Mouse (Mus musculus) kidney, embryonic 15.5 days (tissue): ENCODE measurements around the gene Rho. TPM values are rescaled to one million over a fixed set of nuclear protein-coding genes. Genes with fewer than 3 reads are reported as not detected.

Experiments used
- ATAC-seq: fragments of 200-750 bp; cut with Nextera tagmentation; replicated peaks from 2 replicates; pipeline ENCODE4 v1.8.0; 2017; ENCODE audit warnings: moderate TSS enrichment; ENCODE audit not compliant: low FRiP score
- H3K27ac ChIP-seq: fragments of 300-500 bp; sonication (generic); 2 replicates; pipeline ENCODE4 v1.5.1; 2015; ENCODE audit warnings: mild to moderate bottlenecking, inconsistent platforms
- H3K27me3 ChIP-seq: fragments of 300-500 bp; sonication (generic); 2 replicates; pipeline ENCODE4 v1.6.1; 2015; ENCODE audit warnings: inconsistent platforms
- H3K36me3 ChIP-seq: fragments of 300-500 bp; sonication (generic); 2 replicates; pipeline ENCODE4 v1.6.1; 2015; ENCODE audit warnings: inconsistent platforms
- H3K4me1 ChIP-seq: fragments of 300-500 bp; sonication (generic); 2 replicates; pipeline ENCODE4 v1.6.1; 2015; ENCODE audit warnings: inconsistent platforms
- H3K4me2 ChIP-seq: fragments of 300-500 bp; sonication (generic); 2 replicates; pipeline ENCODE4 v1.6.1; 2015; ENCODE audit warnings: moderate library complexity, mild to moderate bottlenecking, inconsistent platforms
- H3K4me3 ChIP-seq: fragments of 300-500 bp; sonication (generic); replicated peaks from 2 replicates; pipeline ENCODE4 v1.5.1; 2015; ENCODE audit warnings: mild to moderate bottlenecking, inconsistent platforms
- H3K9ac ChIP-seq: fragments of 300-500 bp; sonication (generic); 2 replicates; pipeline ENCODE4 v1.6.1; 2015; ENCODE audit warnings: mild to moderate bottlenecking, inconsistent platforms
- H3K9me3 ChIP-seq: fragments of 300-500 bp; sonication (generic); replicated peaks from 2 replicates; pipeline ENCODE4 v1.6.1; 2016; ENCODE audit warnings: inconsistent platforms
- WGBS: fragments of 180-500 bp; shearing (Covaris S2); methylation state at CpG from one replicate; pipeline ENCODE4 v1.1.7; 2015; ENCODE audit warnings: mixed read lengths; 5-methylcytosine and 5-hydroxymethylcytosine counted together
- polyA plus RNA-seq: library from polyadenylated mRNA; unstranded; fragments of >200 nt; fragmentation: Nextera tagmentation; extraction: Ambion mirVana; gene quantifications from 2 replicates; pipeline ENCODE4 v1.2.1, GENCODE M21; 2015

The Rho gene
- polyA plus RNA-seq, 1 experiment from 2014 or later = 0.14 TPM

GRCm38 (mm10) chr6:115901489-115901931 lies 30.0 kb upstream of the Rho start:
- Histone ChIP-seq H3K27ac (peak overlapping the region; percentile 37), H3K4me3 (no peak overlapping the region), H3K4me2 (no peak overlapping the region), H3K9me3 (no peaks in the 10 kb centered on the region), H3K27me3 (no peaks in the 10 kb centered on the region), H3K4me1 (peaks cover 13% of the 10 kb centered on the region), H3K36me3 (peaks cover 53% of the 10 kb centered on the region), H3K9ac (no peak overlapping the region)
- WGBS = 67% methylated on average over 8 of the region's 8 CpGs
- no peak for ATAC-seq

DNA sequence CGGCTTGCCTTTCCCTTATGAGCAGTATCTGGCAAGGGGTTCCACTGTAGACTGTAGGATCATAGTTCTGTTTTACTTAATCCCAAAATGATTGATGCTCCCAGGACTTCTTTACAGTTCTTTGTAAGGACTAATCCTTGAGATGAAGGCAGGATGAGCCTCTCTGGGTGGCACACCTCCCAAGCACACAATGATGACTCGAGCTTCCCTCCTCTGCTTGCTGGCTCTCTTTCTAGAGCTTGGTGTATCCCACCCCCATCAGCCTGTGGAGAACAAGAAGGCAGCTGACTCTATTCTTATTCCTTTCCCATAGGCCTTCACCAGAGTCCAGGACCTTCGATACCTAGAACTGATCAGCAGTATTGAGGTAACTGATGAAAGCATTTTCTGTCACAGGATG lies 29.0 kb upstream of the Rho start:
- H3K27ac ChIP-seq = peak overlapping the region; percentile 37; the same call in 1 of the 2 replicates
- no peak overlapping the region for H3K4me3 ChIP-seq
- H3K36me3 ChIP-seq = peaks cover 63% of the 10 kb centered on the region
- H3K9me3 ChIP-seq = no peaks in the 10 kb centered on the region
- no peak overlapping the region for H3K4me2 ChIP-seq
- peaks cover 16% of the 10 kb centered on the region for H3K4me1 ChIP-seq
- H3K27me3 ChIP-seq = no peaks in the 10 kb centered on the region
- ATAC-seq = no peak
- no peak overlapping the region for H3K9ac ChIP-seq
- 91% methylated on average over 3 of the region's 3 CpGs for WGBS

DNA sequence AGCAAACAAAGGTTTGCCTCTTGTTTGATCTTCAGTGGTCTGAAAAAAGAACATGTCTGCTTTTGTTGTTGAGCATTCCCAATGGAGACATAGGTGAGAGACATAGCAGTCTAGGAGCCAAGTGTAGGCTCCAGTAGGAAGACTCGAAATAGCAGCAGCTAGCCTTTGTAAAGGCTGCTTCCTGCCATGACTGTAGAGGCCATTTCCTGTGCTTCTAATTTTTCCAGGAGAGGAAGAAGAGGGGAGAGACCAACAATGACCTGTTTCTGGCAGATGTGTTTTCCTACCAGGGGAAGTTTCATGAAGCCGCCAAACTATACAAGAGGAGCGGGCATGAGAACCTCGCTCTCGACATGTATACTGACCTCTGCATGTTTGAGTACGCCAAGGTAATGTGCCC lies 26.0 kb upstream of the Rho start:
- H3K36me3 ChIP-seq = peaks cover 55% of the 10 kb centered on the region
- no peak overlapping the region for H3K4me2 ChIP-seq
- no peaks in the 10 kb centered on the region for H3K9me3 ChIP-seq
- no peak overlapping the region for H3K9ac ChIP-seq
- ATAC-seq = no peak
- WGBS = 82% methylated on average over 6 of the region's 6 CpGs
- H3K27me3 ChIP-seq = no peaks in the 10 kb centered on the region
- H3K27ac ChIP-seq = peak overlapping the region; percentile 76; the same call in 1 of the 2 replicates
- H3K4me1 ChIP-seq = peaks cover 41% of the 10 kb centered on the region
- H3K4me3 ChIP-seq = no peak overlapping the region

DNA sequence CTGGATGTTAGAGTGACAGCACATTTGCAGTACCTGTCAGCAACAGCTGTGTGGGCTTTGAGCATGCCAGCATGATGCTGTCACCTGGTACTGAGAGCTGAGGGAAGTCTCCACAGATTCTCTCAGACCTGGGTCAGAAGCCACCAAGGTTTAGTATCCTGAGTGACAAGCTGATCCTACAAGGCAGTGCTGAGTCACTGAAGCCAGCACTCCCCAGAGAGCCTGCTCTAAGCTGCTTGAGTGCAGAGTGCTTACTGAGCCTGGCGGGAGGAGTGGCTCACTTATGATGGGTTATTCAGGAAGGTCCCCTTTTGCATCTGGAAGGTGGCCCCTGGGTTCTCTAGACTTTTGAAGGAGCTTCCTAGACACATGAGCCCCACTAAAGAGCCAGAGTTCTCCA lies 25.1 kb upstream of the Rho start:
- no peak for ATAC-seq

GRCm38 (mm10) chr6:115906871-115907270 lies 24.7 kb upstream of the Rho start:
- H3K4me1 ChIP-seq = peaks cover 43% of the 10 kb centered on the region
- H3K9ac ChIP-seq = no peak overlapping the region
- 59% methylated on average over 2 of the region's 2 CpGs for WGBS
- H3K27ac ChIP-seq = 0 out of 2 replicates have a peak overlapping the region, but pooled peaks have one; percentile 2
- H3K36me3 ChIP-seq = peaks cover 59% of the 10 kb centered on the region
- no peak for ATAC-seq
- no peaks in the 10 kb centered on the region for H3K27me3 ChIP-seq
- H3K4me3 ChIP-seq = no peak overlapping the region
- H3K4me2 ChIP-seq = no peak overlapping the region
- no peaks in the 10 kb centered on the region for H3K9me3 ChIP-seq

More for the DNA sequence above, 25.1 kb upstream of the Rho start:
- Histone ChIP-seq H3K9ac (no peak overlapping the region), H3K4me1 (peaks cover 47% of the 10 kb centered on the region), H3K4me3 (no peak overlapping the region), H3K27ac (0 out of 2 replicates have a peak overlapping the region, but pooled peaks have one; percentile 2), H3K4me2 (no peak overlapping the region), H3K27me3 (no peaks in the 10 kb centered on the region), H3K9me3 (no peaks in the 10 kb centered on the region), H3K36me3 (peaks cover 59% of the 10 kb centered on the region)
- 78% methylated on average over 1 of the region's 1 CpGs for WGBS

DNA sequence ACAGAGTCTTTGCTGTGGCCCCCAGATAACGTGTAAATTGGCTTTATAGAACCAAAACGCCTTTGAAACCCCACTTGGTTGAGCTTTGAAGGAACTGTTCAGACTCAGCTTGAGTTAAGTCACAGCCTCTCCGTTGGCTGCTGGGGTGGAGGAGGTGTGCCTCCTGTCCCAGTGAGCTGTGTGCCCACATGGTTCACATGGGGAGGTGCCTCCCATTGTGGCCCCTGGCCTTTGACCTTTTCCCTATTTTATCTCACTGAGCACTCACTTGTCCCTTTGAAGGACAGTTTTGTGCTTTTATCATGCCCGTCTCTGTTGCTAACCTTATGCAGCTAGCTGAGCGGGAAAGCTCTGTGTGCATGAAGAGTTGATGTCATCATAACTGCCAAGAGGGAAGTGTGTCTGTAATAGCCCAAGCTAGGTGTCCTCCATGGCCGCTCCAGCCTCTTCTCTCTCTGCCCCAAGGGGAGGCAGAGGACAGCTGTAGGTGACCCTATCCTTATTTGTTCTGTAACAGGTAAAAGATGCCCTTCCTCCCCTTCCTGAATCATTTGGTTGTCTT lies 23.0 kb upstream of the Rho start:
- no peak overlapping the region for H3K4me2 ChIP-seq
- no peak for ATAC-seq
- H3K9me3 ChIP-seq = no peaks in the 10 kb centered on the region
- whole genome bisulfite sequencing = 54% methylated on average over 6 of the region's 6 CpGs
- H3K27me3 ChIP-seq = no peaks in the 10 kb centered on the region
- H3K4me1 ChIP-seq = peaks cover 50% of the 10 kb centered on the region
- no peak overlapping the region for H3K9ac ChIP-seq
- no peak overlapping the region for H3K4me3 ChIP-seq
- H3K36me3 ChIP-seq = peaks cover 49% of the 10 kb centered on the region
- H3K27ac ChIP-seq = peak overlapping the region; percentile 60

GRCm38 (mm10) chr6:115909052-115909451 lies 22.5 kb upstream of the Rho start:
- H3K27ac ChIP-seq = peak overlapping the region; percentile 60
- peaks cover 48% of the 10 kb centered on the region for H3K36me3 ChIP-seq
- ATAC-seq = no peak
- WGBS = 68% methylated on average over 3 of the region's 3 CpGs
- no peaks in the 10 kb centered on the region for H3K9me3 ChIP-seq
- H3K27me3 ChIP-seq = no peaks in the 10 kb centered on the region
- H3K4me3 ChIP-seq = no peak overlapping the region
- no peak overlapping the region for H3K4me2 ChIP-seq
- H3K9ac ChIP-seq = no peak overlapping the region
- peaks cover 55% of the 10 kb centered on the region for H3K4me1 ChIP-seq

DNA sequence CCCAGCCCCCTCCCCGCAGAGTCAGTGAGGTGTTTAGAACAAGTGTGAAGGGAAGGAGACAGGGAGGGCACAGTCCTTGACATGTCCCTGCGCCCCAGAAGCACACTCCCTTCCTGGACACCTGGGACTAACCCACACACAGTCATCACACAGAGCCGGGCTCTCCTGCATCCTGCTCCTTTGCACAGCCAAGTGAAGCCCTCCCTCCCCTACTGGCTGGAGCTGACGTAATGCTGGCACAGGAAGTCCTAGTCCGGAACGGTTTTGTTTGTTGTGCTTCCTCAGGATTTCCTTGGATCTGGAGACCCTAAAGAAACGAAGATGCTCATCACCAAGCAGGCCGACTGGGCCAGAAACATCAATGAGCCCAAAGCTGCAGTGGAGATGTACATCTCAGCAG lies 21.6 kb upstream of the Rho start:
- Histone ChIP-seq H3K4me2 (no peak overlapping the region), H3K36me3 (peaks cover 44% of the 10 kb centered on the region), H3K27me3 (no peaks in the 10 kb centered on the region), H3K4me3 (no peak overlapping the region), H3K9me3 (no peaks in the 10 kb centered on the region), H3K27ac (peak overlapping the region; percentile 74), H3K9ac (no peak overlapping the region), H3K4me1 (peaks cover 64% of the 10 kb centered on the region)
- peak; percentile 61 for ATAC-seq
- WGBS = 46% methylated on average over 8 of the region's 8 CpGs

DNA sequence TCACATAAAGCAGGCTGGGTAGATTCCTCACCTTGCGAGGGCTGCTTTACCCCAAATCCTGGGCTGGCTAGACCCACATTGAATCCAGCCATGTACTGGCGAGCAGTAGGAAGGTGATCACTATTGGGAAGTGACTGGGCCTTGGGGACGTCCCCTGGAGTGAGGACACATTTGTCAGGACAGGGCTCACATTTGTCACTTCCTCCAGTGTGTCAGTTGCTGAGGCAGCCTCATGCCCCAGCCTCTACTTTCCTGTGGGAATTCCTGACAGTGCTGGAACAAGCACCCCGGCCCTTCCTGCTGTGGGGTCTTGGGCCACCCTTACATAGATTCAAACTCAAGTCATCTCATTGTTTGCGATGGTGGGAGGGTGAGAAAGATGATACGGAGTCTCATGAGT lies 19.8 kb upstream of the Rho start:
- Histone ChIP-seq H3K9me3 (no peaks in the 10 kb centered on the region), H3K27ac (peak overlapping the region; percentile 28; the same call in 1 of the 2 replicates)

DNA sequence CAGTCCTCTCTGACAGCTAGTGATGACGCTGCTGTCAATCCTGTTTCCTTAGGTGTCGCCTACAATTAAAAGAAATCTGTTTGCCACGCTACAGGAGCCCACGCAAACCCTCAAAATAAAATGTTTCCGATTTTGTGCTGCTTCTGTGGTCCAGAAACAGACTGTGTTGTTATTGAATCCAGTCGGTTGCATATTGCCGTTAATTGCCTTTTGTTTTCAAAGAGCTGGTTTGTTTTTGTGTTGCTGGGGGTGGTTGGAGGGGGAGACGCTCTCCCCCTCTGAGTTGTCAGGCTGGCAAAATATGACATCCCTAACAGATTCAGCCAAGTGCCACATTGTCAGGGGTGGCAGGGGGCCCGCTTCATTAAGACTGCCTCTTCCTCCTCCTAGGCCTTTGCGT lies 18.1 kb upstream of the Rho start:
- peaks cover 23% of the 10 kb centered on the region for H3K36me3 ChIP-seq
- H3K4me3 ChIP-seq = no peak overlapping the region
- 78% methylated on average over 10 of the region's 10 CpGs for WGBS
- peaks cover 71% of the 10 kb centered on the region for H3K4me1 ChIP-seq
- no peak for ATAC-seq
- H3K27ac ChIP-seq = no peak overlapping the region
- no peaks in the 10 kb centered on the region for H3K27me3 ChIP-seq
- no peaks in the 10 kb centered on the region for H3K9me3 ChIP-seq
- H3K4me2 ChIP-seq = no peak overlapping the region
- no peak overlapping the region for H3K9ac ChIP-seq

More for the DNA sequence above, 19.8 kb upstream of the Rho start:
- H3K27me3 ChIP-seq = no peaks in the 10 kb centered on the region
- no peak for ATAC-seq
- H3K36me3 ChIP-seq = peaks cover 29% of the 10 kb centered on the region
- no peak overlapping the region for H3K4me2 ChIP-seq
- H3K9ac ChIP-seq = no peak overlapping the region
- peaks cover 76% of the 10 kb centered on the region for H3K4me1 ChIP-seq
- H3K4me3 ChIP-seq = no peak overlapping the region
- WGBS = 74% methylated on average over 6 of the region's 6 CpGs

GRCm38 (mm10) chr6:115914511-115915202 lies 16.9 kb upstream of the Rho start:
- no peak overlapping the region for H3K27ac ChIP-seq
- H3K27me3 ChIP-seq = no peaks in the 10 kb centered on the region
- WGBS = 71% methylated on average over 15 of the region's 15 CpGs
- H3K4me2 ChIP-seq = no peak overlapping the region
- H3K4me1 ChIP-seq = peaks cover 60% of the 10 kb centered on the region
- no peaks in the 10 kb centered on the region for H3K9me3 ChIP-seq
- H3K4me3 ChIP-seq = no peak overlapping the region
- no peak for ATAC-seq
- peaks cover 22% of the 10 kb centered on the region; the same call in 1 of the 2 replicates for H3K36me3 ChIP-seq
- no peak overlapping the region for H3K9ac ChIP-seq

- no peaks in the 10 kb centered on the region for H3K9me3 ChIP-seq
- no peak overlapping the region for H3K9ac ChIP-seq
- H3K36me3 ChIP-seq = peaks cover 19% of the 10 kb centered on the region; the same call in 1 of the 2 replicates
- 26% methylated on average over 17 of the region's 17 CpGs for WGBS
- H3K4me1 ChIP-seq = peaks cover 48% of the 10 kb centered on the region
- H3K4me3 ChIP-seq = no peak overlapping the region
- H3K4me2 ChIP-seq = no peak overlapping the region
- H3K27ac ChIP-seq = peak overlapping the region; percentile 60; the same call in 1 of the 2 replicates
- ATAC-seq = no peak
- H3K27me3 ChIP-seq = no peaks in the 10 kb centered on the region
Measured at GRCm38 (mm10) chr6:115915601-115916445, 15.7 kb upstream of the Rho start.
